Mouse (Mus musculus) C2C12 (cell line): ENCODE measurements around the gene Gchfr.

ENCODE experiments used
- CEBPB ChIP-seq: IDR thresholded peaks from one replicate; pipeline ENCODE4 v1.6.1; 2011; ENCODE audit warnings: low read depth, mild to moderate bottlenecking, control low read depth, moderate library complexity
- CTCF ChIP-seq: IDR thresholded peaks from one replicate; pipeline ENCODE4 v1.5.1; 2011; ENCODE audit not compliant: control insufficient read depth, insufficient read depth, insufficient read length
- FOSL1 ChIP-seq: IDR thresholded peaks from one replicate; pipeline ENCODE4 v1.8.0; 2011; ENCODE audit warnings: mild to moderate bottlenecking, low read length; ENCODE audit not compliant: poor library complexity, insufficient read depth, severe bottlenecking
- MAX ChIP-seq: IDR thresholded peaks from one replicate; pipeline ENCODE4 v1.6.1; 2011; ENCODE audit warnings: mild to moderate bottlenecking, control low read depth
- MYOD1 ChIP-seq: IDR thresholded peaks from one replicate; pipeline ENCODE4 v1.6.1; 2011; ENCODE audit warnings: low read depth; ENCODE audit not compliant: control insufficient read depth, insufficient read length
- MYOG ChIP-seq: IDR thresholded peaks from one replicate; pipeline ENCODE4 v1.6.1; 2011; ENCODE audit not compliant: control insufficient read depth, insufficient read length; ENCODE audit errors: extremely low read depth
- USF1 ChIP-seq: IDR thresholded peaks from one replicate; pipeline ENCODE4 v1.6.1; 2011; ENCODE audit warnings: low read depth, mild to moderate bottlenecking, control low read depth, moderate library complexity

DNA sequence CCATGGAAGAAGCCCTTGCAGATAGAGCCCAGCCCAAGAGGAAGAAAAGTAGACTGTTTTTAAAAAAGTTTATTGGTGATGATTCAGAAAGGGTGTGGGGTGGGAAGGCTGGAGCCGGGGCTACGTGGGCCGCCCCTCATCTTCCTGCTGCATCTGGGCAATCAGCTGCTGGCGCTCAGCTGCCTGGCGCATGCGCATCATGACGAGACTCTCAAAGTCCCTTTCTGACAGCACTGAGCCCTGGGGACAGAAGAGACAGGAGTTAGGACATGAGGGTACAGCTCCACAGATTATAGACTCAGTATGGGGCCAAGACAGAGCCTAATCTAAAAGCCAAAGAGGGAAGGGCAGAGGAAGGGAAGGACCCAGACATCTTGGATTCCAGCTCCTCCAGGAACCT lies 4.9 kb downstream of the Gchfr start:
- TF ChIP-seq CTCF, result no peak
- TF ChIP-seq USF1, result no peak
- TF ChIP-seq MAX, result no peak
- TF ChIP-seq CEBPB, result no peak
- no peak for TF ChIP-seq MYOG
- no peak for TF ChIP-seq MYOD1
- no peak for TF ChIP-seq FOSL1
